Mouse (Mus musculus) splenic B cell, adult 2 months (primary cell): ENCODE measurements around the gene Atp11c.

ENCODE experiments used
- DNase-seq: peaks from one replicate; pipeline ENCODE4 v3.0.0-alpha.2; 2011; ENCODE audit warnings: low read depth, low spot score
- H3K27me3 ChIP-seq: 2 replicates; pipeline ENCODE4 v1.6.1; 2012; ENCODE audit warnings: mild to moderate bottlenecking, low read length, moderate library complexity, mixed read lengths; ENCODE audit not compliant: control insufficient read depth, poor library complexity, insufficient read depth, severe bottlenecking
- H3K36me3 ChIP-seq: 2 replicates; pipeline ENCODE4 v1.6.1; 2012; ENCODE audit warnings: mild to moderate bottlenecking, low read length, moderate library complexity, mixed read lengths; ENCODE audit not compliant: control insufficient read depth, poor library complexity, insufficient read depth, severe bottlenecking

The Atp11c gene

DNA sequence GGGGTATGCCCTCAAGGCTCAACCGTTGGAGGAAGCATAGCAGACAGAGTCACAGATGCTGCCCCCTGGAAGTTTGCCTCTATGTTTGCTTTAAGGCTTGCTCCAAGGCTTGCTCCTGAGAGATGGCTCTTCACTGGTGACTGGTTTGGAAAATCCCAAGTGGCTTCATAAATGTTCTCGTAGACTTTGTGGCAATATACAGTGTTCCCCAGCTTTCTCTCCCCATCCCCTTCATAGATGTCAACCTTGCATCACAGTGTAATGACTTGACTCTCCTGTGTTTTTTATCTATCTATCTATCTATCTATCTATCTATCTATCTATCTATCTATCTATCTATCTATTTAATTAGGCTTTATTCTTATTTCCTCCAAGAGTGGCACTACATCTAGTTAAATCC lies at the start of gene Atp11c:
Gene Atp11c (minus strand): TSS at position 101 of the 400 bp plus-strand sequence.
- H3K36me3 ChIP-seq, result no peaks in the 10 kb centered on the region
- DNase-seq, result no peak
- H3K27me3 ChIP-seq, result no peaks in the 10 kb centered on the region

DNA sequence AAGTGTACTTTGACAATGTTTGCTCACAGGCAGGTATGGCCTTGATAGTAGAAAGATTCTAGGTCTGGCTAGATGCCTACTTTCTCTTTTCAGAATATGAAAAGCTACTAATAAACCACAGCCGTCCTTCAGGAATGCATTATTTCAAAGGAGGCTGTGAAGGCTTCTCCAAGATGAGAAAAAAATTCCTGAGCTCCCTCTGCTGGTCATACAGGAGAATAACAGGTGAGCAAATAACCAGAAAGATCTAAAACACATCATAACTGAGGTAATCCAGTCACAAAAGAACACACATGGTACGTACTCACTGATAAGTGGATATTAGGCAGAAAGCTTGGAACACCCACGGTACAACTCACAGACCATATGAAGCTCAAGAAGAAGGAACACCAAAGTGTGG lies 16.7 kb upstream of the Atp11c start:
- DNase-seq, result peak; percentile 0
- Histone ChIP-seq H3K27me3 (no peaks in the 10 kb centered on the region), H3K36me3 (no peaks in the 10 kb centered on the region)

DNA sequence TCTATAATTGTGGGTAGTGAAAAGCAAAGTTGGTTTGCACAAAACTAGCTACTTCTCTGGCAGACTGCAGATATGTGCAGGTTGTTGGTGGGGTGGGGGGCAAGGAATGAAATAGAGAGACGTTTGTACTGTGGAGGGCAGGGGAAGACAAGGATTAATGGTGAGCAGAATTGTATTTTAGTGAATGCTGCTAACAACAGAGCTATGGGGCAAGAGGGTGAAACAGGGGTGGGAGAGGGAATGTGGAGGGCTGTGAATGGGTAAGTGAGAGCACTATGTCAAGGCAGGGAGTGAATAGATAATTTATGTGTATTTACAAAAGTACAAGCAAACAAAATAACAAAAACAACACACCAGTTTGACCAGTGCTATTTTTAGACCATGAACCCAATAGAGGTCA lies 22.0 kb downstream of the Atp11c start:
- Histone ChIP-seq H3K36me3 (no peaks in the 10 kb centered on the region), H3K27me3 (no peaks in the 10 kb centered on the region)
- no peak for DNase-seq

DNA sequence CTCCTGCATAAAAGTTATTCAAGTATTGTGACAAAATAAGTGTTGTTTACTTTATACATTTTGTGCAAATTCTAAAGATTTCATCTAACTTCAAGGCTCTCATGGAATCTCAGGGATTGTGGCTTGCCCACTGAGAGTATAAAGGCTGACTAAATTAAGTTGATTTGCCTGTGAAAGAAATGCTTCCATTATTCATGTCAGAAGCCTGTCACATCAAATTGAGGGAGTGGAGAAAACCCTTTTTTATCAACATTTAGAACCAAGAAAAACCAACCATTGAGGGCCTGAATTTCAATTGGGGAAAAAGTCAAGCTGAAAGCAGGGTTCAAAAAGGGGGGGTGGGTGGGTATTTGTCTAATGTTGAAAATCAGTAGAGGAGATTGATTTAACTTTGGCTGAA lies 23.5 kb downstream of the Atp11c start:
- H3K36me3 ChIP-seq, result no peaks in the 10 kb centered on the region
- DNase-seq, result no peak
- no peaks in the 10 kb centered on the region for H3K27me3 ChIP-seq

DNA sequence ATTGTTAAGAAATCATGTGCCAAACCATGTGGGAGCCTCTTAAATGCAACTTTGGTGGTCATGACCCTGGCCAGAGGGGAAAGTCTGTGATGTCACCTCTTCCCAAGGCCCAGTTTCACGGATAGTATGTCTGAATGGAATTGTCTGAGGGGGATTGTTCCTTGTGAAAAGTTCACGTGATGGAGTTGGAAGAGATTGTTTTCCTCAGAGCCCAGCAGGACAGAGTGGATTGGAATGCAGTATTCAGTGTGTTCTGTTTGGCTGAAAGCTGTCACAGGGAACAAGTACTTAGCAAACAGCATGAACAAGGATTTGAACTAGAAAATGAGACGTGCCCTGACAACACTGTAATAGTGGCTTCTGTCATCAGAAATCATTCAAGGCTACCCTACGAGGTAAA lies 37.3 kb downstream of the Atp11c start:
- Histone ChIP-seq H3K27me3 (no peaks in the 10 kb centered on the region), H3K36me3 (no peaks in the 10 kb centered on the region)
- DNase-seq, result no peak

DNA sequence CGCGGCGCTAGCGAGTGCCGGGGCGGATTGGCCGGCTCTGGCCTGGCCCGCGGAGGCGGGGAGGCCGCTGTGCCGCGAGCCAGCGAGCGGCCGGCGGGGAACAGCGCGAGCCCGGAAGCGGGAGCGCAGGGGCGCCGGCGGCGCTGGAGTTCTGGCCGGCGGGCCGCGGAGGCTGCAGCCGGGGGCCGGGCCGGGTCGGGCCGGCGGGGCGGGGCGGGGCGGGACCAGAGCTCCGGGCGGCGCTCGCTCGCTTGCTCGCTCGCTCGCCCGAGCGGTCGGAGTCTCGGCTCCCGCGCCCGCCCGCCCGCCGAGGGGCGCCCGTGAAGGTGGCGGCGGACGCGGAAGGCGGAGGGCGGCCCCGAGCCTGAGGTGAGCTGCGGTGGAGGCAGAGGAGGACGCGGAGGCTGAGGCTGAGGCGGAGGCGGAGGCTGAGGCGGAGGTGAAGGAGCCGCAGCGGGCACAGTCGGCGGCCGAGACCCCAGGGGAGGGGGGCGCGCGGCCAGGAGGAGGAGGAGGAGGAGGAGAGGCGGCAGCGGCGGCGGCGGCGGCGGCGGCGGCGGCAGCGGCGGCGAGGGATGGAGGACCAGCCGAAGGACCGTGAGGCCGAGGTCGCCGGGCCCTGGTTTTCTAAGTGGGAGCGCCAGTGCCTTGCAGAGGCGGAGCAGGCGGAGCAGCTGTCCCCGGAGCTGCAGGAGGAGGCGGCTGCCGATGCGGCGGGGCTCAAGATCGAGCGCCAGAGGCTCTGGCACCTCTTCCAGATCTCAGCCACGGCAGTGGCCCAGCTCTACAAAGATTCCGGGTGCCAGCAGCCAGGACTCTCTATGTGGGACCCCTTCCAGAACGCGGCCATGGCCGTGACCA lies 44.8 kb downstream of the Atp11c start:
- no peak for DNase-seq
- Histone ChIP-seq H3K27me3 (no peaks in the 10 kb centered on the region), H3K36me3 (no peaks in the 10 kb centered on the region)

DNA sequence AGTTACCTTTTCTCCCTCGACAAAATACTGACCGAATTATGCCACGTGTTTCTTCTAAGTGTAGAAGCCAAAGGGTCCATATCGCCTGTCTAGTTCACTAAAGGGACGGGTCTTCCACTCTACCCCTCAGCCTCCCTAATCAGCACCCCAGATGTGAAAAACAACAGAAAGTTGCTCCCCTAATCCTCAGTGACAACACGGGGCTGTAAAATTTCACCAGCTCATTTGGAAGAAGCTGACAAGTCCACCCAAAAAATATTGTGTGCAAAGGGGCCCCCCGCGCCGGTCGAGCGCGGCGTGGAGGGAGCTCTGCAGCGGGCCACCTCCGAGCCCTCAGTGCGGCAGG lies 45.4 kb downstream of the Atp11c start:
- no peaks in the 10 kb centered on the region for H3K36me3 ChIP-seq
- no peak for DNase-seq
- H3K27me3 ChIP-seq, result no peaks in the 10 kb centered on the region

DNA sequence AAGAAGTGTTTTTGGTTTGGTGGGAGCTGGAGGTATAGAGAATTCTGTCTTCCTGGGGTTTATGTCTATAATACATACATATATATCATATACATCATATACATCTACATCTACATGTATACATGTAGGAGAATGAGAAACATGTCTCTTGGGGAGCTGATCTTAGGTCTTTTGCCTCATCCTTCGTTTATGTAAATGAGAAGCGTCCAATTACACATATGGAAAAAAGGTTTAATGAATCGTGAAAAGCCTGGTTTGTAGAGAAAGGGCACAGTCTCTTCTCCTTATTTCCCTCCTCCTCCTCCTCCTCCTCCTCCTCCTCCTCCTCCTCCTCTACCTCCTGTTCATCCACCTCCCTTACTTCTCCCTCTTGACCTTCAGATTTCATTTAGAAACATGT lies 46.6 kb downstream of the Atp11c start:
- H3K36me3 ChIP-seq, result no peaks in the 10 kb centered on the region
- no peak for DNase-seq
- no peaks in the 10 kb centered on the region for H3K27me3 ChIP-seq

DNA sequence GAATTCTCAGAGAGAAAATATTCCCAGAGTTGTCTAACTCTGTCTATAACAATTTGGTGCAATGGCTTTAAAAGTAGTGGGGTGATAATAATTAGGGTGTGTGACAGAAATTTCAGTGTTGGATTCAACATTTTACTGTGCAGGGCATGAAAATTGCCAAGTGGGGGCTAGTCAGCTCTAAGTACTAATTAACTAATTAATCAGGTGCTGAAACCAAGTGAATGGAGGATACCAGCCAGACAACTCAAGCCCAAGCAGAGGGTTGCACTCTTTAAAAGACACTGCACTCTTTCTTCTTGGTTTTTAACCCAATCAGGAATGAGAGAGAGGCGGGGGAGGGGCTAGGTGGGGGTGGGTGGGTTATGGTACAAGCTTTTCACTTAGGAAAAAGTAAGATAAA lies 47.1 kb downstream of the Atp11c start:
- no peaks in the 10 kb centered on the region for H3K36me3 ChIP-seq
- no peak for DNase-seq
- no peaks in the 10 kb centered on the region for H3K27me3 ChIP-seq

DNA sequence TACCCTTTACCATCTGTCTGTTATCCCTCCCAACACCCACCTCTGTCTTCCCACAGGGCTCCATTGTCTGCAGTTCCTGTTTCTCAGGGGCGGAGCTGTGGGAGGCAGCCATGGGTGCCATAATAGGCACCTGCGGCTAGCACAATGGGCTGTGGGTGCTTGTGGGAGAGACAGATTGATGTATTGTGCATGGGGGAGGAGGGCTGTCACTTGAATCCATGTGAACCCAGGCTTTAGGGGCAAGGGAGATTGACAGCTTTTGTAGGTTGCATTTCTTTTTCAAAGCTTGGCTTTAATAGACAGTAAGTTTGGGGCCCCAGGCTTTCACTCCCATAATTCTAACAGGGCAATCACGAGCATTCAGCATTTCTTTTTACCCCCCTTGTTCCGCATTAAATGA lies 48.4 kb downstream of the Atp11c start:
- DNase-seq, result no peak
- Histone ChIP-seq H3K27me3 (no peaks in the 10 kb centered on the region), H3K36me3 (no peaks in the 10 kb centered on the region)

DNA sequence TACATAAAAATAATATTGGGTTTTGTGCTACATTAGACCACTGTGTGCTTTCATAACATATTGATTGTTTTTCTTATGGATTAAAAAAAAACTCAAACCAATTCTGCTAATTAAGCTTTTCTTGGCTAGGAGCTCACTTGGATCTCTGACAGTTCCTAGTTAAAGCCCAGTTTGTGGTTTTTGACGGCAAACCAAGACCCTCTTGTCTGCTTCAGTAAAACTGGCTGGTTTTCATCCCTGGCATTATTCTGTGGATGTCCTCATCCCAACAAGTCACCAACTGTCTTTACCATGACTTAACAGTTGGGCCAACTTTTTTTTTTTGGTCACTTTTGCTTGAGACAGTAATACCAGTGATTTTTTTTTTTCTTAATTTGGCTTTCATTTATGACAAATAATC lies 49.6 kb downstream of the Atp11c start:
- no peaks in the 10 kb centered on the region for H3K27me3 ChIP-seq
- no peaks in the 10 kb centered on the region for H3K36me3 ChIP-seq
- DNase-seq, result no peak

DNA sequence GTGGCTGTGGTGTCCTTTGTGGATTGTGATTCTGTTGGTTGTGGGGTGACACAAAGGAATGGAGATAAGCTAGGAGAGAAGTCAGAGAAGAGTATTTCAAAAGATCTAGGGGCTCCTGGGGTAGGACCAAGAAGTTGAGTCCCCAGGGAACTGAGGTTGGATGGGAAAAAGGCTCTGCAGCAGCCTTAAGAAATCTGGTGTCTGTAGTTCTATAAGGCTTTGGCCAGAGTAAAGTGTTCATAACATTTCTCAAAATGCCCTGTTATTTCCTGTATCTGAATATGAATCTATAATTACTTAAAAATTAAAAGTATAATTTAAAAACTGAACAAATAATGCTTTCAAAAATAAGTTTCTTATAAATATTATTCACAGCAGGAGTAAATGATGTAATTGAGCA lies 53.3 kb downstream of the Atp11c start, which contains the start of gene Gm7073:
Gene Gm7073 (minus strand): TSS at position 101 of the 400 bp plus-strand sequence.
- Histone ChIP-seq H3K36me3 (no peaks in the 10 kb centered on the region), H3K27me3 (no peaks in the 10 kb centered on the region)
- DNase-seq, result no peak

DNA sequence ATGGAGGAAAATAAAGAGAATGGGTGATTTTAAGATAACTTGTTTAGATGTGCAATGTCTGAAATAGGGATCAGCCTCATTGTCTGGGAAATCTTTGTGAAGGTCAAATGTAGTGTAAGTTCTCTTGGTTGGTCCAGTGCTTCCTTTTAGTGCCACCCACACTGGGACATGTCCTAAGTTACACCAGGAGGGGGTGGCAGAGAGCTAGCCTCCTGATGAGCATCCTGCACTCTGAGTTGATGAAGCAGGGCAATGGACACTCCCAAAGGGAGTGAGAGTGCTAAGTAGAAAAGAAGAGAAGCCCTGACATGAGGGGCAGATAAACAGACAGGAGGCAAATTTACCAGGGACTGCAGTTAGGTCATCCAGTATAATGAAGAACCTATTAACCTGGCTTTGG lies 88.5 kb downstream of the Atp11c start:
- no peak for DNase-seq
- Histone ChIP-seq H3K27me3 (no peaks in the 10 kb centered on the region), H3K36me3 (no peaks in the 10 kb centered on the region)

DNA sequence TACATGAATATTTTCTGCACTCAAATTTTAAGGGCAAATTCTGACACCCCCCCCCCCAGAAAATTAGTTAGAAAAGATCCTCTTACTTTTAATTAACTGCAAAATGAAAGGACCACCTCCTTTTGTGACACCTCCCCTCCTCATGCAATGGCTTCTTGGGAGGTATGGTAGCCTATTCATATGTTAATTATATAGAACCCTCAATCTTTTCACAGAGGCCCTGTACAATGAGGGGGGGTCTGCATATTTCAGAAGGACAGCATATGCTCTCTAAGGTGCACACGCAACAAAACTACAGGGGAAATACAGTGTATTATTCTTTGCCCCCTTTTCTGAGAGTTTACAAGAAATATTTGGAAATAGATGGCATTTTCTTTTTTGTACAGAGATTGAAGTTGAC lies 94.7 kb downstream of the Atp11c start:
- Histone ChIP-seq H3K27me3 (no peaks in the 10 kb centered on the region), H3K36me3 (no peaks in the 10 kb centered on the region)
- no peak for DNase-seq

DNA sequence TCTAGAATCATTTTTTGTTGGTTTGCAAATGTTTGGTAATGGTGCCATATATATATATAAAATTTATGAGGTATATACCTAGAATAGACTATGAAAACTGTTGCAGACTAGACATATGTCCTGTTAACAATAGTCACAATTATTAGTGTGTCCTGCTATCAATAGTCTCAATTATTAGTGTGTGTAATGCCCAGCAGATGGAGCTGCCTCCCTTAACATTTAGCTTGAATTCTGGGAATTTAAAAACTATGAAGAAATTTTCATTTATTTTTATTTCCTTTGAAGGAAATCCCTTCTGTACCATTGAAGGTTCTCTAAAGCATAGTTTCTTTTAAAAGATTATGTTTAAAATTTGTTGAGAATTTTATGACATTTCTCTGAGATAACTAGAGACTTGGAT lies 97.2 kb downstream of the Atp11c start:
- no peak for DNase-seq
- H3K27me3 ChIP-seq, result no peaks in the 10 kb centered on the region
- no peaks in the 10 kb centered on the region for H3K36me3 ChIP-seq

DNA sequence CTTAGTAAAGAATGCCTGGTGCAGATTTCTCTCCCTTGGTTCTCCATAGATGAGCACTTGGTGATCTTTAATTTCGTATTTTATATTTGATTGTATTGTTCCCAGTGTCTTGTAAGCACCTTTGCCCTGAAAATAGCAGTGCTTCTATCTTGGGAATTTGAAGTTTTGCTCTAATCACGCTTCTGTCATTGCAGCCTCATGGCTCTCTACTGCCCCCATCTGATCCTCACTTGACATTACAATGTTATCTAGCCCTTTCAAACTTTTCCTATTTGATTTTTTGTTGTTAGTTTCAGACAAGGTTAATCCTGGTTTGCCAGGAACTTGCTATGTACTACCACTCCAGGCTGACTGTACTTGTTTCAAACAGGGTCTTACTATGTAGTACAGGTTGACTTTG lies 128.7 kb downstream of the Atp11c start:
- Histone ChIP-seq H3K27me3 (no peaks in the 10 kb centered on the region), H3K36me3 (no peaks in the 10 kb centered on the region)
- DNase-seq, result peak; percentile 35
